Mouse (Mus musculus) E14TG2a.4 (cell line): ENCODE measurements at regions not wholly inside any gene's neighbourhood (a gene's known extent, or its start where the extent isn't known, plus 50 kb on each side); places are given as distances from the start of the nearest gene placed in this dataset.

Experiments used
- H3K27me3 ChIP-seq: 2 replicates; pipeline ENCODE4 v1.6.1; 2014; ENCODE audit warnings: low read length, control low read depth; ENCODE audit not compliant: insufficient read depth
- H3K36me3 ChIP-seq: 2 replicates; pipeline ENCODE4 v1.6.1; 2014; ENCODE audit warnings: low read length, control low read depth; ENCODE audit not compliant: insufficient read depth
- H3K4me1 ChIP-seq: replicated peaks from 2 replicates; pipeline ENCODE4 v1.6.1; 2014; ENCODE audit warnings: low read depth, low read length, control low read depth
- H3K4me3 ChIP-seq: replicated peaks from 2 replicates; pipeline ENCODE4 v1.5.1; 2014; ENCODE audit warnings: mild to moderate bottlenecking, low read length
- H3K9me3 ChIP-seq: 2 replicates; pipeline ENCODE4 v1.6.1; 2014; ENCODE audit warnings: low read length, control low read depth
- CTCF ChIP-seq: conservative IDR thresholded peaks from 2 replicates; pipeline ENCODE4 v1.5.1; 2014; ENCODE audit warnings: low read length
- NANOG ChIP-seq: IDR thresholded peaks from 2 replicates; pipeline ENCODE4 v1.6.1; 2014; ENCODE audit warnings: borderline replicate concordance, low read length, mixed read lengths
- POU5F1 ChIP-seq: IDR thresholded peaks from 2 replicates; pipeline ENCODE4 v1.6.1; 2014; ENCODE audit warnings: low read length, borderline replicate concordance

GRCm38 (mm10) chr12:56448786-56449564 lies 87.7 kb downstream of the Nkx2-1 start:
- Histone ChIP-seq H3K4me3 (no peak overlapping the region), H3K9me3 (peaks cover 18% of the 10 kb centered on the region), H3K36me3 (no peaks in the 10 kb centered on the region), H3K4me1 (no peaks in the 10 kb centered on the region), H3K27me3 (peaks cover 23% of the 10 kb centered on the region)
- TF ChIP-seq POU5F1 = no peak
- no peak for TF ChIP-seq NANOG
- no peak for TF ChIP-seq CTCF

- H3K4me3 ChIP-seq = no peak overlapping the region
- no peaks in the 10 kb centered on the region for H3K36me3 ChIP-seq
- H3K9me3 ChIP-seq = no peaks in the 10 kb centered on the region
- peaks cover 14% of the 10 kb centered on the region for H3K27me3 ChIP-seq
- no peaks in the 10 kb centered on the region for H3K4me1 ChIP-seq
- no peak for TF ChIP-seq POU5F1
- no peak for TF ChIP-seq NANOG
- no peak for TF ChIP-seq CTCF
These were observed 95.4 kb downstream of the Nkx2-1 start for GRCm38 (mm10) chr12:56441166-56441817.

- H3K9me3 ChIP-seq = no peaks in the 10 kb centered on the region
- no peak overlapping the region for H3K4me3 ChIP-seq
- H3K36me3 ChIP-seq = no peaks in the 10 kb centered on the region
- peaks cover 18% of the 10 kb centered on the region for H3K27me3 ChIP-seq
- TF ChIP-seq POU5F1 (no peak), CTCF (no peak), NANOG (no peak)
- H3K4me1 ChIP-seq = no peaks in the 10 kb centered on the region
These were observed 94.6 kb upstream of the Mbip start for GRCm38 (mm10) chr12:56440068-56440847.

GRCm38 (mm10) chr12:56438384-56438783 lies 92.7 kb upstream of the Mbip start:
- Histone ChIP-seq H3K27me3 (peaks cover 18% of the 10 kb centered on the region), H3K4me3 (no peak overlapping the region), H3K4me1 (no peaks in the 10 kb centered on the region), H3K9me3 (no peaks in the 10 kb centered on the region), H3K36me3 (no peaks in the 10 kb centered on the region)
- TF ChIP-seq NANOG (no peak), CTCF (no peak), POU5F1 (no peak)

DNA sequence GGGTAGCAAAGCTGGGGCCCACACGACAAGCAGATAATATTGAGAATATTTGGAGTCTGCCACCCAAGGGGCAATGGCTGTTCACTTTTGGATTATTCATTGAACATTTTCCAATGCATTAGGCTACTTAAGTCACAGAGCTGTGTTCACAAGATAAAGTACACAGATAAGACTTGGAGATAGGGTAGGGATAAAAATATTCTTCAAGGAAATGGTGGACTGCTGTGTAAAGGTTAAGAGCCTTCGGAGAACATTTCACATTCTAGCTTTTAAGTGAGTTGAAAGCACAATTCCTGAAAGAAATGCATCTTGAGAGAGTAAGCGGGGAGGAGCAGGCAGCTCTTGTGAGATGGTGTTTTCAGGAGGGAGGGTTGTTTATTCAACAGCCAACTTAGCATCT lies 92.3 kb upstream of the Mbip start:
- H3K9me3 ChIP-seq = no peaks in the 10 kb centered on the region
- H3K4me3 ChIP-seq = no peak overlapping the region
- no peaks in the 10 kb centered on the region for H3K36me3 ChIP-seq
- H3K4me1 ChIP-seq = no peaks in the 10 kb centered on the region
- peaks cover 18% of the 10 kb centered on the region for H3K27me3 ChIP-seq
- TF ChIP-seq NANOG (no peak), CTCF (no peak), POU5F1 (no peak)

GRCm38 (mm10) chr12:56426681-56427246 lies 81.1 kb upstream of the Mbip start:
- Histone ChIP-seq H3K4me3 (no peak overlapping the region), H3K4me1 (no peaks in the 10 kb centered on the region), H3K9me3 (no peaks in the 10 kb centered on the region), H3K27me3 (0 out of 2 replicates have a peak, but pooled peaks cover 4% of the 10 kb centered on the region), H3K36me3 (no peaks in the 10 kb centered on the region)
- TF ChIP-seq POU5F1 = no peak
- TF ChIP-seq CTCF = no peak
- TF ChIP-seq NANOG = no peak

DNA sequence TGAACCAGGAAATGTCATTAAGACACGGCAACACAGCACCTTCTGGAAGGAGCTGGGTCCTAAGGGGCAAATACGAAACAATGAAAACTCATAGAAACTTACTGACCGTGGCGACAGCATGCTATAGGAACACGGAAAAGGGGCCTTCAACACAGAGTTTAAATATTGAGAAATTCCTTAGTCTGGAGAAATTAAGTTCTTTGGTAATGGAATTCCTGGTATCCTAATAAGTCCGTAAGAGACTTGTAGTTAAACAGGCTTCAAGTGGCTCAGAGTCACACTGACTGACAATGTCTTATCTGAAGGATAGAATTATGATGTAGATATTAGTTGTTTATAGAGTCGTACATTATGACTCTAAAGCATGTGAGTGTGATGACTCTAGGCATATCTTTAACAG lies 70.4 kb upstream of the Mbip start:
- Histone ChIP-seq H3K9me3 (no peaks in the 10 kb centered on the region), H3K4me1 (no peaks in the 10 kb centered on the region; the same call in 1 of the 2 replicates), H3K27me3 (no peaks in the 10 kb centered on the region), H3K36me3 (no peaks in the 10 kb centered on the region), H3K4me3 (no peak overlapping the region)
- no peak for TF ChIP-seq CTCF
- no peak for TF ChIP-seq POU5F1
- no peak for TF ChIP-seq NANOG
